Mouse (Mus musculus): ENCODE data around the gene Tpsb2.

Tpsb2 gene

GRCm38 (mm10) chr17:25406011-25406441, 39.9 kb downstream of the Tpsb2 start:
- no peak for DNase-seq (ENCODE audit: low spot score)

- DNase-seq (ENCODE audit: low spot score), result no peak
Measured at GRCm38 (mm10) chr17:25407352-25407751, 41.2 kb downstream of the Tpsb2 start.

GRCm38 (mm10) chr17:25408302-25408999, 42.3 kb downstream of the Tpsb2 start:
- no peak for DNase-seq (ENCODE audit: low spot score)

DNA sequence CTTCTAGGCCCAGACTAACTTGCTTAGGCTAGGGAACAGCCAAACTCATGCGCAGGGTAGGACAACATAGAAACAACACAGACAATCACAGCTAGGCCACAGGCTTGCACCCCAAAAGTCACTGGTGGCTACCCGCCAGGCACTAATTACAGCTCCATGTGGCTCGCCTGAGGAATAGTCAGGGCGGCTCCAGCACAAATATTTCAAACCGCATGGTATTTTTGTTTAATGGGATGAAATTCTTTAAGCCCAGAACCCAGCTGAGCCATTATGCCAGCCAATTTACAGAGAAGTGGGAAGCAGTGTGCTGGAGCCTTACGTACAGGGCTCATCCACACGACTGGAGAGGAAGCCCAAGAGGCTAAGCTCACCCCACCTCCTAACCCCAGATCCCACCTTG, 43.5 kb downstream of the Tpsb2 start:
- DNase-seq (ENCODE audit: low spot score), result no peak

GRCm38 (mm10) chr17:25410180-25410579, 44.1 kb downstream of the Tpsb2 start:
- no peak for DNase-seq (ENCODE audit: low spot score)

DNA sequence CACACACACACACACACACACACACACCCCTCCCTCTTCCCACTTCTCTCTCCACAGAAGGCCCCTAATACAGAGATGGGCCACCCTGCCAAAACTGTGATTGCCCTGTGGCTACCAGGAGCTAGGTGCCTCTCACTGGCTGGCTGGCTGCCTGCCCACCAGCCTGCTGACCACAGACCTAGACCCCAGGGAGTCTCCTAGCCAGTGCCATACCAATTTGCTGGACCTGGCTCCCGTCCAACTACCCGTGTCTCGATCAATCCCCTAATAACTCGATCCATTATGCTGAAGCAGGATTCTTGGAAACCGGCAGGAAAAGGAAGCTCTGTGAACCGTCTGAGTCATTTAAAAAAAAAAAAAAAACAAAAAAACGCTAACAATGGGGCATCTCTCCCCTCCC, 44.7 kb downstream of the Tpsb2 start:
- no peak for DNase-seq (ENCODE audit: low spot score)

DNA sequence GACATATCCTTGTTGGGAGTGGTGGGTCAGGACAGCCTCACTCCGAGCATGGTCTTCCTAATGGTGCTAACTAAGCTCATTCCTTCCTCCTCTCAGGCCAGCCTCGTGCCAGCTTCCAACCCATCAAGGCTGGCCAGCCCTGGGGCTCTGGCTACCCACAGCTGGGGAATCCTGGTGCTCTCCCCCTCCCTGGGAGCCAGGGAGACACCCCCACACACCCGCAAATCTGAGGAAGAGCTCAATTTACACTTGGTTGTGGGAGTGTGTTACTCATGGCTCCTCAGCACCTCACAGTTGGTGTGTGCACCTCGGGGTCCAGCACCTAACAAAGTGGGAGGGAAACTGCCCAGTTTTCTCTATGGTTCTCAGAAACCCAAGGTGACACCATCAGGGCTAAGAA, 45.1 kb downstream of the Tpsb2 start:
- DNase-seq (ENCODE audit: low spot score), result no peak

DNA sequence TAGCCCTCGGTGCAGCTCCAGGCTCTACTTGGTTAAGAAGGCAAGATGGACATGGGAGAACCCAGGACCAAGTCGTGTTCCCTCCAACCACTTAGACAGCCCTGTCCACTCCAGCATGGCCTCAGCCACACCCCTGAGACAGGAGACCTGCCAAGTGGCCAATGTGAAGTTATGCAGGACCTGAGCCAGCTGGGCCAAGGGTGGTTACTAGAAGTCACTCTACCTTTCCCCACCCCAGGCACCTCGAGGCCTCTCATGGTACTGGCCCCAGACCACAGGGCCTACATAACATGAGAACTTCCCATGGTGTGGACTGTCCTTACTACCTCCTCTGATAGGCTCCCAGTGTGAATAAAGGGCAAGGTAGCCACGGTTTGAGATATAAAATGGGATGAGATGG, 48.1 kb downstream of the Tpsb2 start:
- DNase-seq (ENCODE audit: low spot score), result peak; percentile 37

- DNase-seq (ENCODE audit: low spot score), result no peak
Measured at GRCm38 (mm10) chr17:25414917-25415316, 48.8 kb downstream of the Tpsb2 start.

GRCm38 (mm10) chr17:25415421-25415913, 49.4 kb downstream of the Tpsb2 start:
- DNase-seq (ENCODE audit: low spot score), result no peak

DNA sequence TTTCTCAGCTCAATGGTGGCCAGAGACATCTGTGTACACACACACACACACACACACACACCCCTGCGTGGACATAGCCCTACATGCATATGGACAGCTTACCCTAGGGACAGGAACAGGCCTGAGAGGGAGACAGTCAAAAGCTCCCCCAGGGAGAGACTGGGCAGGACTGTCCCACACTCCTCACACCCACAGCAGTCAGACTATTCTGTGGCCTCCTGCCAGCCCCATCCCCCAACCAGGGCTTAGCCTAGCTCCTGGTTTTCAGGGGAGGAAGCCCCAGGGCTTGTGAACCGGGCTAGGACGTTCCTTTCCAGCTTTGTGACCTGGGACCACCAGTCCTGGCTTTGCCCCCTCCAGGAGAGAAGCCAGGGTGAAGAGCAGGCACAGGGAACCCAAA, 50.1 kb downstream of the Tpsb2 start:
- DNase-seq (ENCODE audit: low spot score), result no peak

GRCm38 (mm10) chr17:25417990-25418389, 51.9 kb downstream of the Tpsb2 start:
- DNase-seq (ENCODE audit: low spot score), result no peak
